Mouse (Mus musculus) forebrain, embryonic 15.5 days (tissue): ENCODE data around the gene Maml3. TPM values are rescaled to one million over a fixed set of nuclear protein-coding genes. Genes with fewer than 3 reads are reported as not detected.
A peak's percentile ranks its signal among the peaks of the same experiment; 100 is the strongest.

Experiments used
- ATAC-seq: fragments of 200-750 bp; cut with Nextera tagmentation; replicated peaks from 2 replicates; pipeline ENCODE4 v1.8.0; 2017; ENCODE audit warnings: mild to moderate bottlenecking, moderate TSS enrichment, moderate library complexity
- H3K27ac ChIP-seq: fragments of 300-500 bp; sonication (generic); replicated peaks from 2 replicates; pipeline ENCODE4 v1.5.1; 2015; ENCODE audit warnings: mild to moderate bottlenecking, inconsistent platforms
- H3K27me3 ChIP-seq: fragments of 300-500 bp; sonication (generic); 2 replicates; pipeline ENCODE4 v1.6.1; 2015; ENCODE audit warnings: inconsistent platforms
- H3K36me3 ChIP-seq: fragments of 300-500 bp; sonication (generic); 2 replicates; pipeline ENCODE4 v1.6.1; 2015; ENCODE audit warnings: mild to moderate bottlenecking, inconsistent platforms
- H3K4me1 ChIP-seq: fragments of 300-500 bp; sonication (generic); 2 replicates; pipeline ENCODE4 v1.6.1; 2015; ENCODE audit warnings: inconsistent platforms
- H3K4me2 ChIP-seq: fragments of 300-500 bp; sonication (generic); replicated peaks from 2 replicates; pipeline ENCODE4 v1.6.1; 2015; ENCODE audit warnings: mild to moderate bottlenecking, inconsistent platforms
- H3K4me3 ChIP-seq: fragments of 300-500 bp; sonication (generic); 2 replicates; pipeline ENCODE4 v1.5.1; 2015; ENCODE audit warnings: mild to moderate bottlenecking, inconsistent platforms
- H3K9ac ChIP-seq: fragments of 300-500 bp; sonication (generic); replicated peaks from 2 replicates; pipeline ENCODE4 v1.6.1; 2015; ENCODE audit warnings: mild to moderate bottlenecking, inconsistent platforms
- H3K9me3 ChIP-seq: fragments of 300-500 bp; sonication (generic); 2 replicates; pipeline ENCODE4 v1.6.1; 2016; ENCODE audit warnings: inconsistent platforms
- WGBS: fragments of 180-500 bp; shearing (Covaris S2); methylation state at CpG from one replicate; pipeline ENCODE4 v1.1.7; 2015; ENCODE audit warnings: mixed read lengths; 5-methylcytosine and 5-hydroxymethylcytosine counted together
- polyA plus RNA-seq: library from polyadenylated mRNA; unstranded; fragments of >200 nt; fragmentation: Nextera tagmentation; extraction: Ambion mirVana; gene quantifications from 2 replicates; pipeline ENCODE4 v1.2.1, GENCODE M21; 2015

Maml3 gene
- polyA plus RNA-seq, 1 experiment from 2014 or later: 4.9 TPM

DNA sequence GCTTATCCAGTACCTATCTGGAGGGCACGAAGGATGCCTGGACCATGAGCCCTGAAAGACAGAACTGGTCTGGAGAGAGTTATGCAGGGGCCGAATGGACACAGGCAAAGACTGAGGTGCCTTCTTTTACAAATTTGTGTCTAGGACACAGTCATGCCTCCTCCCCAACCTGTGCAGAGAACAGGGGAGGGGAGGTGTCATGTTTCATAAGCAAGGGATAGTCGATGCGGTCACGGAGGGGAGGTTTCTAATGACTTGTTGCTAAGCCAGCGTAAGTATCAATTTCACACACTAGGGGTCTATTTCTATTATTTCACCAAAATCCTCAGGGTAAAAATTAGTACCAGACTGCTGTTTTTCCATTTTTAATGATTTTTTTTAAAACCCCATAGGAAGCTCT, 301.0 kb downstream of the Maml3 start:
- no peak overlapping the region for H3K9ac ChIP-seq
- ATAC-seq: no peak
- H3K27ac ChIP-seq: no peak overlapping the region
- WGBS: 62% methylated on average over 6 of the region's 6 CpGs
- no peaks in the 10 kb centered on the region for H3K9me3 ChIP-seq
- H3K4me3 ChIP-seq: no peak overlapping the region
- H3K27me3 ChIP-seq: no peaks in the 10 kb centered on the region
- peaks cover 40% of the 10 kb centered on the region for H3K4me1 ChIP-seq
- no peak overlapping the region for H3K4me2 ChIP-seq
- H3K36me3 ChIP-seq: no peaks in the 10 kb centered on the region

DNA sequence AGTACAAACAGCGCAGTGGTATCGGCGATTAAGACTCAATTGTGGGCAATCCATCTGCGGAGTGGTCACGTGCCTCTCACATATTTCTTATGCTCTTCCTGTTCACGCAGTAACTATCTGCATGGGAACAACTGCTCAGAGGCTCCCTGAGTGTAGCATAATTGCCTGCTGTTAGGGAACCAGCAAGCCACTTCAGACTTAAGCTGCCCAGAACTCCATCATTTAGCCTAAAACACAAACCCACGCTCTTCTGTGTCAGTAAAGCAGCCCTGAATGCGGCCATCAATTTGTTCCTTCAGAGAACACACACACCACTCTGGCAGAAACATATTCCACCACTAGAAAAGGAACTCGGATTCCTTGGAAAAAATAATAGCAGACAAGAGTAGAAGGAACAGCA, 305.2 kb downstream of the Maml3 start:
- H3K4me3 ChIP-seq: no peak overlapping the region
- no peaks in the 10 kb centered on the region for H3K27me3 ChIP-seq
- peaks cover 36% of the 10 kb centered on the region for H3K4me1 ChIP-seq
- H3K9ac ChIP-seq: no peak overlapping the region
- H3K4me2 ChIP-seq: no peak overlapping the region
- no peak for ATAC-seq
- no peaks in the 10 kb centered on the region for H3K9me3 ChIP-seq
- H3K27ac ChIP-seq: 0 out of 2 replicates have a peak overlapping the region, but pooled peaks have one; percentile 8
- WGBS: 79% methylated on average over 9 of the region's 9 CpGs
- H3K36me3 ChIP-seq: no peaks in the 10 kb centered on the region

DNA sequence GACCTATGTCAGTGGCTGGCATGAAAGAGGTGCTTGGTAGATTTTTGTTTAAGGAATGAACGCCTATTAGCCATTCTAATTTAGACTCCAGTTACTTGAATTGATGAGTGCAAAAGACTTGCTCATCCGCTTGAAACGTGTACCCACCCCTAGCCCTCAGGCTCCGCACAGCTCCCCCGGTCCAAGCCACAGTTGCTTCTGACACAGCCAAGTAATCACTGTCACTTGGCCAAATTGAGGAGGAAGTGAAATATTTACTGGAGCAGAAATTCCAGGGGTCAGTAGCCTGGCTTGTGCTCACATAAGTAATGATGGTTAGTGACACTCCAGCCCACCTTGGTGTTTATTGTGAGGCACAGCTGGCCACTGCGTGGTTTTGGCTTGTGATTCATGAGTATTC, 308.0 kb downstream of the Maml3 start:
- H3K4me1 ChIP-seq: peaks cover 28% of the 10 kb centered on the region

DNA sequence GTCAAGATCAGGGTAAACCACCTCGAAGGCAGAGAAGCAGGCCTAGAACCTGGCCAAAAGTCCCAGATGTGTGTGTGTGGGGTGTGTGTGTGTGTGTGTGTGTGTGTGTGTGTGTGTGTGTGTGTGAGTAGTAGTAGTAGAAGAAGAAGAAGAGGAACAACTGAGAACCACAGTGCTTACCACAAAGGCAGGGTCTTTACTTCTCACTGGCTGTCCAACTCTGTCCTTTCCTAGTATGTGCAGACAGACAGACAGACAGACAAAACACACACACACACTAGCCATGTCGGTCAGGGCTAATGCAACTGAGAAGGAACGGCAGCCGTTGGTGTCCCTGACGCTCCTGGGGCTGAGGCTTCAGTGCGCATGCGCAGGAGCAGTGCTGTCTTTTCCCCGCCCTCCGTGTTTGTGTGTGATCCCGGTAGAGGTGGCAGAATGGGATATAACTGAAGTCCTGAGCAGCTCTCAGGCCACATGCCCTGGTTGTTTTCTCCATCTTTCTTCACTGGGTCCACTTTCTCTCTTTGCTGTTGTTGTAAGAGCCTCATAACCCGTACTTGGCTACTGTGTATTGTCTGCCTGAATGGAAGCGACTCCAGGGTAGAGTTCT, 308.6 kb downstream of the Maml3 start:
- H3K4me1 ChIP-seq: peaks cover 28% of the 10 kb centered on the region
- H3K27me3 ChIP-seq: no peaks in the 10 kb centered on the region
- no peak overlapping the region; the same call in 1 of the 2 replicates for H3K4me3 ChIP-seq
- peak overlapping the region; percentile 19; the same call in 1 of the 2 replicates for H3K4me2 ChIP-seq
- H3K9ac ChIP-seq: no peak overlapping the region
- 66% methylated on average over 12 of the region's 12 CpGs for WGBS
- no peaks in the 10 kb centered on the region for H3K36me3 ChIP-seq
- H3K27ac ChIP-seq: 0 out of 2 replicates have a peak overlapping the region, but pooled peaks have one; percentile 47
- H3K9me3 ChIP-seq: no peaks in the 10 kb centered on the region
- peak; percentile 49; the same call in 1 of the 2 replicates for ATAC-seq

More for the DNA sequence above, 308.0 kb downstream of the Maml3 start:
- no peaks in the 10 kb centered on the region for H3K36me3 ChIP-seq
- H3K9me3 ChIP-seq: no peaks in the 10 kb centered on the region
- H3K9ac ChIP-seq: no peak overlapping the region
- H3K4me3 ChIP-seq: no peak overlapping the region
- WGBS: 46% methylated on average over 6 of the region's 6 CpGs
- H3K27me3 ChIP-seq: no peaks in the 10 kb centered on the region
- 0 out of 2 replicates have a peak overlapping the region, but pooled peaks have one; percentile 47 for H3K27ac ChIP-seq
- H3K4me2 ChIP-seq: peak overlapping the region; percentile 19; the same call in 1 of the 2 replicates
- ATAC-seq: no peak

DNA sequence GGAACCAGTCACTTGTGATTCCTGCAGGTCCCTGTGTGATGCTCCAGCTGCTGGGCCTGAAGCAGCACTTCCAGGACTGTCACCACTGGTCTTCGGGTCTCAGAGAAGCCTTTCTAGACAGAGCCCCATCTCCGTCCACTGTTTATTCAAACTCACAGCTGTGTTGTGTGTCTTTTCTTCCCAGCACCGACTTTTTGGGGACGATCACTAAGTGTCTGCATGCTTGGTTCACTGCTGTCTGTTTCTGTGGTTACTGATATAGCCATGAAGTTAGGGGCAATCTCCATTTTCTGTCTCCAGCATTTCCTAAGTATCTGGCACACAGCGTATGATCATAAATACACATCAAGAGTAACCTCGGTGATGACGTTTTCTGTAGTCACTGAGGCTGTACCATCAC, 313.3 kb downstream of the Maml3 start:
- Histone ChIP-seq H3K4me2 (no peak overlapping the region), H3K27me3 (no peaks in the 10 kb centered on the region), H3K4me3 (no peak overlapping the region), H3K9ac (no peak overlapping the region), H3K36me3 (no peaks in the 10 kb centered on the region), H3K27ac (no peak overlapping the region), H3K9me3 (no peaks in the 10 kb centered on the region), H3K4me1 (peaks cover 29% of the 10 kb centered on the region)
- 75% methylated on average over 7 of the region's 7 CpGs for WGBS
- no peak for ATAC-seq

DNA sequence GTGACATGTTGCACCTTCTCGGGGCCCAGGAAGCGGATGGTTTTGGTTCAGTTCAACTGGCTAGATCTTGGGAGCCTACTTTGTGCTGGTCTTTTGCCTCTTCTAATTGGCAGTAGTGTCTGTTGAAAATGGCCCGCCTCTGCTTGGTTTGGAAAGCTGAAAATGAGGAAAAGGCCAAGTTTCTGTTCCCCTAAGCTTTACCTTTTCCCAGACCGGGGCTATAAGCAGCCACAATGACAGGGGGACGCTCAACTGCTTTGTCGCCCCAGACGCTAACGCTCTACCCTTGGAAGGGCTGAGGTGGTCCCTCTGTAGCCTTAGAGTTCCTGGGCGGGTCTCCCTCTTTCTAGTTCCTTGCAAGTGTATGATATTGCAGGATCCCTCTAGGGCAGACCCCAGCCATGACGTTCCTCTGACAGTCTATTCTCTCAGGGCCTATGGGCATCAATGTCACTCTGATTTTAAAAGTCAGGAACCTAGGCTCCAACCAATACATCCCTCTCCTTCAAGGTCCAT, 315.4 kb downstream of the Maml3 start:
- Histone ChIP-seq H3K4me1 (peaks cover 20% of the 10 kb centered on the region), H3K4me2 (peak overlapping the region; percentile 27), H3K9me3 (no peaks in the 10 kb centered on the region), H3K27me3 (no peaks in the 10 kb centered on the region), H3K36me3 (no peaks in the 10 kb centered on the region), H3K9ac (peak overlapping the region; percentile 37; the same call in 1 of the 2 replicates), H3K27ac (peak overlapping the region; percentile 81), H3K4me3 (peak overlapping the region; percentile 24; the same call in 1 of the 2 replicates)
- ATAC-seq: peak; percentile 44
- WGBS: 13% methylated on average over 10 of the region's 10 CpGs

DNA sequence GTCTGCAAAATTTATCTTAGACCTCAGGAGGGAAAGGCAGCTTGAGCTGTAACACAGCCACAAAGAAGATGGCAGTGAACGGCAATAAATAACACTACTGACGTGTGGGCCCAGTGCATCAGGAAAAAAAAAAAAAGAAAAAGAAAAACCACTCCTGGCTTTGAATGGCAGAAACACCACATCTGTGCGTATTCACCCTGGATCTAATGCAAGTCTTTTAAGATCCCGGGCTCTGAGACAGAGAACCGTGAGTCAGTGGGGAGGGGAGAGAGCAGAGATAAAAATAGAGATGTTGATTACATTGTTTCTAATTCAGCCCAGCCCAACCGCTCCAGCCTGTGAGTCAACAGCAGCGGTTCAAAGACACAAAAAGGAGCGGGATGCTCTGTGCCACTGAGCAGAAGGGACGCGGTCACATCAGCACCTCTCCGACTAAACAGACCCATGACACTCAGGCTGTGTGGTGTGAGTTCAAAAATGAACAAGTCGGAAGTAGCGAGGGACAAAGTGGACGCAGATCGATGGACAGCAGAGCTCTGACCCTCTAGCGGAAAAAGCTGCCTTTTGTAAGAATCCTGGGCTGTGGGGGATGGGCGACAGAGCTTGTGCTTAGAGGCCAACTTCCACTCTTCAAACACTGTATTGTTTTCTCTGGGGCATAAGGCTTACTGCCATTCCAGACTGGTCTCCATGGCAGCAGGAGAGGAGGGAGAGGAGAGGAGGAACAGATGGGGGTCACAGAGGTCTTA, 316.1 kb downstream of the Maml3 start:
- WGBS: under 1% methylated on average over 17 of the region's 17 CpGs
- Histone ChIP-seq H3K27me3 (no peaks in the 10 kb centered on the region), H3K4me1 (peaks cover 20% of the 10 kb centered on the region), H3K4me2 (peak overlapping the region; percentile 27), H3K4me3 (peak overlapping the region; percentile 24), H3K9ac (peak overlapping the region; percentile 37), H3K27ac (peak overlapping the region; percentile 81), H3K9me3 (no peaks in the 10 kb centered on the region), H3K36me3 (no peaks in the 10 kb centered on the region)
- peak; percentile 85 for ATAC-seq

DNA sequence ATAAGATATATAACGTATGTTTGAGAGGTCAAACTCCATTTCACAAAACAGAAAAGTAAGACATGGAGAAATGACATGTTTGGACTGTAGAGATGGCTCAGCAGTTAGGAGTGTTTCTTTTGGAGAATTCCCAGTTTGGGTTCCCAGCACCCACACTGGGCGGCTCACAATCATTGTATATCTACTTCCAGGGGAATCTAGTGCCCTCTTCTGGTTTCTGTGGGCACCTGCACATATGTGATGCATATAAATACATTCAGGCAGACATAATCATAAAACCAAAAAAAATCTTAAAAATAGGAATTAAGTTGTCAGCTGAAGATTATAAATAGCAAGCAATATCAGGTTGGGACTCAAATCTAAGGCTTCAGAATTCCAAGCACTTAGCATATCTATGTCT, 316.9 kb downstream of the Maml3 start:
- H3K27me3 ChIP-seq: no peaks in the 10 kb centered on the region
- no peak overlapping the region for H3K9ac ChIP-seq
- H3K9me3 ChIP-seq: no peaks in the 10 kb centered on the region
- H3K4me3 ChIP-seq: no peak overlapping the region
- ATAC-seq: no peak
- WGBS: 96% methylated on average over 2 of the region's 2 CpGs
- no peaks in the 10 kb centered on the region for H3K36me3 ChIP-seq
- peak overlapping the region; percentile 81 for H3K27ac ChIP-seq
- no peak overlapping the region; the same call in 1 of the 2 replicates for H3K4me2 ChIP-seq
- peaks cover 20% of the 10 kb centered on the region for H3K4me1 ChIP-seq

DNA sequence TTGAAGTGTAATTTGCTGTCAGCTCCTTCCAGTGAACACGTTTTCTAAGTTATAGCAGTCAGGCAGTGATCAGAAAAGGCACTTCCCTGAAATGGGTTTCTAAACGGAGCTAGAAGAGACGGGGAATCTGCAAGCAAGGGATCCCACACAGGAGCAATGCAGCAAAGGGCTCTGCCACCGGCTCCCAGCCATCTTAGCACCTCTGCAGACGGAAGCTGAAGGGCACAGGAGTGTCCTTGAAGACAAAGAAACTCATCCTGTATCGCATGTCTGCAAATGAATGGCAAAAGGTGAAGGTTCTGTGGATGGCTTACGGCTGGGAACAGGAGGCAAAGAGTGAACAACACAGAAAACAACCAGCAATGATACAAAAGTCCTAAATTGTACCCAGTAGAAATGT, 319.1 kb downstream of the Maml3 start:
- H3K4me1 ChIP-seq: peaks cover 20% of the 10 kb centered on the region
- ATAC-seq: no peak
- no peak overlapping the region for H3K4me3 ChIP-seq
- 0 out of 2 replicates have a peak overlapping the region, but pooled peaks have one; percentile 19 for H3K27ac ChIP-seq
- no peak overlapping the region for H3K4me2 ChIP-seq
- no peak overlapping the region for H3K9ac ChIP-seq
- WGBS: 76% methylated on average over 7 of the region's 7 CpGs
- no peaks in the 10 kb centered on the region for H3K27me3 ChIP-seq
- no peaks in the 10 kb centered on the region for H3K9me3 ChIP-seq
- H3K36me3 ChIP-seq: no peaks in the 10 kb centered on the region

DNA sequence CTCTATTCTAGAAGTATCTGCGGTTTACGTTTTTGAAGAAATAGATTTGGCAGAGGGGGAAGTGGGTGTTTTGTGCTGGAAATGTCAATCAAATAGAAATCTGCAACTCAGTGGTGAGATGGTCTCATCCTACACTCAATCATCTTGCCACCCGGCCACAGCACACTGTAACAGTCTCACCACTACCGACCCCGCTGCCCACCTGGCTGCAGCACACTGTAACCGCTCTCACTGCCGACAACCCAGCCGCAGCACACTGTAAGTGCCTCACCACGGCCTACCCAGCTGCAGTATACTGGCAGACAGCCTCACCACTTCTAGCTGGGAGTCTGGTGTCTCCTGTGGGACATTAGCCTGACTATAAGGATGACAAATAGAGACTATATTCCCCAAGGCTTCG, 322.7 kb downstream of the Maml3 start:
- Histone ChIP-seq H3K9ac (no peak overlapping the region), H3K27ac (no peak overlapping the region)

DNA sequence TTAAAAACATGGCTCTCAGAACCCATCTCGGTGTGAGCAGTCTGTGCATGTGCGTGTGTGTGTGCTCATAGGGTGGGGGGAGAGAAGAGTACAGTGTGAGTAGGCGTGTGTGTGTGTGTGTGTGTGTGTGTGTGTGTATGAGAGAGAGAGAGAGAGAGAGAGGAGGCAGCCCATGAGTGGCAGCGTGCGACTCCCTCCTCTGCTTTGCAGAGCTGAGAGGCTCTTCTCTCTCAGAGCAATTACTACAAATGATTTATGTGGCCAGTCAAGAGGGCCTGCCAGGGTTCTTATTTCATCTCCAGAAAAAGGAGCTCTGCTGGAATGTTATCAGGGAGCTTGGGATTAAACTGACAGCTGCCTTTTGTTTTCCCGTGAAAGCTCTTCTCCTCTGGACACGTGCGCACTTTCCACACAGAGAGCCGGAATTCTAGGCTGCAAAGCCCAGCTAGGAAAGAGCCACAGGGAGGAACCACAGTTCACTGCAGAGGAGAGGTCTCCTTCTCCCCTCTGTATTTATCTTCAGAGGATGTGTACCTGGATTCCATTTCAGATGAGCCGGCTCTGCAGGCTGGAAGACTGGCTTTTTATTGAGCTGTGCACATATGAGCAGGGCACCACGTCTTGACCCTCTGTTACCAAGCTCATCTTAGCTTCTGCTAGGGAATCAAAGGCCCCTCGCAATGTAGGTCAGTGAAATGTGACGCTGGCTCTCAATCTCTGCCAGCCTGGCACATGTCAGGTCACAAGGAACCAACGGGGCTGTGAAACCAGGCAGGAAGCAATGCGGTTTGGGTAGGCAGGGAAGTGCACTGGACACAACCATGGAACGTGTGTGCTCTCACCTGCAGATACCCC, 325.9 kb downstream of the Maml3 start:
- H3K27ac ChIP-seq: peak overlapping the region; percentile 74
- 0 out of 2 replicates have a peak overlapping the region, but pooled peaks have one; percentile 4 for H3K9ac ChIP-seq
- peaks cover 14% of the 10 kb centered on the region for H3K4me1 ChIP-seq
- H3K4me3 ChIP-seq: no peak overlapping the region
- H3K27me3 ChIP-seq: no peaks in the 10 kb centered on the region
- 22% methylated on average over 16 of the region's 16 CpGs for WGBS
- no peak overlapping the region for H3K4me2 ChIP-seq
- H3K36me3 ChIP-seq: no peaks in the 10 kb centered on the region
- peak; percentile 73 for ATAC-seq
- no peaks in the 10 kb centered on the region for H3K9me3 ChIP-seq

More for the DNA sequence above, 322.7 kb downstream of the Maml3 start:
- H3K9me3 ChIP-seq: no peaks in the 10 kb centered on the region
- ATAC-seq: no peak
- no peaks in the 10 kb centered on the region for H3K36me3 ChIP-seq
- 84% methylated on average over 10 of the region's 10 CpGs for WGBS
- no peaks in the 10 kb centered on the region for H3K27me3 ChIP-seq
- no peak overlapping the region for H3K4me2 ChIP-seq
- H3K4me3 ChIP-seq: no peak overlapping the region
- H3K4me1 ChIP-seq: peaks cover 14% of the 10 kb centered on the region
